Mouse (Mus musculus): Measurements from ENCODE around the gene 1520401A03Rik.
"Not testable (repeated sequence)": the region's sequence is repeated elsewhere in the genome, so short reads cannot be mapped to it uniquely, and the experiment has no call there.

1520401A03Rik gene

DNA sequence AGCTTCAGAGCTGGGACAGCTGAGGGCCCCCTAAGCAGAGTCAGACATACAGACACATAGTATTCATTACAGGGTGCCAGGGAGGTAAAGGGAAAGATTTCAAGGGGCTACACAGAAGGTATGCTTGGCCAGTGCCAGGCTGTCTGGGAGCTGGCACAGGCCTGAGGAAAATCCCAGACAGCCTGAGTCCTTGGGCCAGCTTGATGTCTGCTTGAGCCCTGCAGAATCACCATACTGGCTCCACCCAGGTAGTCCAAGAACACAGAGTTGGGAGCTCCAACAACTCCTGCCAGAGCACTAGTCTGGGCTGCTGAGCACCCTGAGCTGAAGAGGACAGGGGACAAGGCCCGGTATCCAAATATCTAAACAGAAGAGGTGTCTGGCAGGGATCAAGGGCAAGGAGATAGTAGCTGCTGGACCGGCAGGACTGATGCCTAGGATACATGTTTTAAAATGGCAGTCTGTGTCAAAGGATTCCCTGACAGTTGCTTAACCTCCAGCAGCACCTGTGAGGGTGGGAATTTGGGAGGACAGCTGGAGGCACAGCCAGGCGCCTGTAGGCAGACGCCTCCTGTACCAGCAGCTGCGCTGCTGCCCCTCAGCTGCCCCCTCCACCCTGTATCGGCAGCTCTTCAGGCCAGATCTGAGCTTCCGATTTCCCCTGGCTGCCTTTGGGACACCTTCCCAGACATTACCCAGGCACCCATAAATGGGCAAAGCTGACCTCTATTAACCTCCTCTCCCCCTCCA is at the start of gene 1520401A03Rik:
Gene 1520401A03Rik, minus strand, starts transcription at position 408 of the 750 bp plus-strand sequence.
- DNase-seq (ENCODE audit: low spot score in 2 of 2) = no peak

DNA sequence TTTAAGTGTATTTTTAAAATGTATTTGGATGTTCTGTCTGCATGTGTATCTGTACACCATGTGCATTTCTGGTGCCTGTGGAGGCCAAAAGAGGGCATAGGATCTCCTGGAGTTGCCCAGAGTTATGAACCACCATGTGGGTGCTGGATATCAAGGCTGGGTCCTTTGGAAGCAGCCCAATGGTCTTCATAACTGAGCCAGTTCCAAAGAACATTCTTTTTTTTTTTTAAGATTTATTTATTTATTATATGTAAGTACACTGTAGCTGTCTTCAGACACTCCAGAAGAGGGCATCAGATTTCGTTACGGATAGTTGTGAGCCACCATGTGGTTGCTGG is 49.6 kb upstream of the 1520401A03Rik start:
- DNase-seq (ENCODE audit: low spot score in 2 of 2) = not testable (repeated sequence)

DNA sequence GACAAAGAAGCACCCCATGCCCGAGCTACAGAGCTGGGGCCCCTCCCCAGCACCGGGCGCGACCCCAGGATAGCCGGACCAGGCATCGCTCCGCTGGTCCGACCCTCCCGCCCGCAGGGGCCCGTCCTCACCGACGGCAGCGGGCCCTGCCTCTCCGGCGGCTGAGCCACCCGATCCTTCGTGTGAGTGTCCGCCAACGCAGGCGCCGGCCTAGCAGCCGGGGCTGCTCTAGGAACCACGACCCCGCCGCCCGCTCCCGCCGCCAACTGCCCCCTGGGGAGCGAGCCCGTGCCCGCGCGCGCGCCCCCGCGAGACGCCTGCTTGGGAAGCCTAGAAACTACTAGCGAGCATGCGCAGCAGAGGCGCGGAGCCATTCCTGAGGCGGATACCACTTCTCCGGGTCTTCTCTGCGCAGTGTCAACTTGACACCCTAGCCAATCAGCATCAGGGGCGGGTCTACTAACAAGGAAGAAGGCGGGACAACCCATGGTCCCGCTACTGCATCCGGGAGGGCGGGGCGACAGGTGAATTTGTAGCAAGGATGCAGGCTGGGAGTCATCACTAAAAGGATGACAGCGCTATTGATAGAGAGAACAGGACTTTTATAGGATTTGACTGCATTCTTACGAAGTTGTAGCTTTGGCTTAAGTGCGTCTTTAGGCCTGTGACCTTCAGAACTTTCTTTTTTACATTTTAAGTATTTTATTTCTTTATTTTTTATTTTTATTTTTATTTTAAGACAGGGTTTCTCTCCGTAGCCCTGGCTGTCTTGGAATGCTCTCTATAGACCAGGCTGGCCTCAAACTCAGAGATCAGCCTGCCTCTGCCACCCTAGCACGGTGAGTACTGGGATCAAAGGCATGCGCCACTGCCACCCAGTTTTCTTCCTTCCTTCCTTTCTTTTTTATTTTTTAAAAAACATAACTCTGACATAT is 49.0 kb upstream of the 1520401A03Rik start, which contains the start of gene Flywch1:
Gene Flywch1, minus strand, starts transcription at position 319 of the 935 bp plus-strand sequence.
- peak; percentile 96 to 97 for DNase-seq (ENCODE audit: low spot score in 2 of 2)

DNA sequence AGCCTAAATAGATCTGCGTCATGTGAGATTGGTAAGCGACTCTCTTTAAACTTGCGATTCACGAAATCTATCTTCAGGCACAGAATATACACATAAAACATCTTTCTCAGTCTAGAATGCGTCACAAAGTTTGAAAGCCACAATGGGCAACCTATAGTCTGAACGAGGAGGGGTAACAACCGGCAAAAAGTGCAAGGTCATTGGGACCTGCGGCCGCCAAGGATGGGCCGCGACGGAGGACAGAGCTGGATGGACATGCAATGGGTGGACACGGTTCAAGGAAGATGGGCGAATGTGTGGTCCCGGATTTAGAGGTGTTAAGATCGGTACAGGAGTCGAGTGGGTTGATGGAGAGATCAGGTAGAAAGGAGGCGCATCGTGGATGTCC is 48.3 kb upstream of the 1520401A03Rik start:
- DNase-seq (ENCODE audit: low spot score in 2 of 2) = no peak

DNA sequence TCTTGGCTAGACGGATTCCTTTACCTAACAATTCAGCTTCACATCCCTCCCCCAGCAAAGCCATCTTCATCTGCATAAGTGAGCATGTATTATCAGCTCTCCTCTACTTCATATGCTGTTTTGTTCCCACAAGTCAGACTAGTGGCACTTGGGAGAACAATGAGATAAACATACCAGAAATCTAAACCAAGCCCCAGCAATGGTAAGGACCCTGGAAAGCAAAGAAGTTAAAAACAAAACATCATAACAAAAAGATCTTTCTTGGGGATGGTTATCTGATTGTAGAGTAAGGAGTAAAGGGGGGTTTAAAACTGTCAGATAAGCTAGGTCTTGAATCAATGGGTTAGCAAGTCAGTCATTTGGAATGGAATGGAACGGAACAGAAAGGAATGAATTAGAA is 47.9 kb upstream of the 1520401A03Rik start:
- no peak for DNase-seq (ENCODE audit: low spot score in 2 of 2)

DNA sequence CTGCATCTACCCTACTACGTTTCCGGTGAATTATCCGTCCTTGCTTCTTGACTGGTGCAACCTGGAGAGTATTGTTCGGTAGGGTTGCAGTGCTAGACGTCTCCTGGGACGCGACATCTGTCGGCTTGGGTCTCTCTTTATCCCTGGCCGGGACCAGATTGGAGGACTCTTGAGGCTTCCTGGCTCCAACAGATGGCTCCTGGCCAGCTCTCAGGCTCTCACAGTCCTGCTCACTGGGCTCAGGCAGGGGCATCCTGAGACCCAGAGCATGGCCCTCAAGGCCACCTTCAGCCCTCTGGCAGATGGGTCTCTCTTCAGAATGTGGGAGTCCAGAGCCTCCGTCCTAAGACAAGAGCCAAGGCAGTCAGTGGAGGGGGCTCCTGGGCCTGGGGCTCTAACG is 40.4 kb upstream of the 1520401A03Rik start:
- DNase-seq (ENCODE audit: low spot score in 2 of 2) = no peak

DNA sequence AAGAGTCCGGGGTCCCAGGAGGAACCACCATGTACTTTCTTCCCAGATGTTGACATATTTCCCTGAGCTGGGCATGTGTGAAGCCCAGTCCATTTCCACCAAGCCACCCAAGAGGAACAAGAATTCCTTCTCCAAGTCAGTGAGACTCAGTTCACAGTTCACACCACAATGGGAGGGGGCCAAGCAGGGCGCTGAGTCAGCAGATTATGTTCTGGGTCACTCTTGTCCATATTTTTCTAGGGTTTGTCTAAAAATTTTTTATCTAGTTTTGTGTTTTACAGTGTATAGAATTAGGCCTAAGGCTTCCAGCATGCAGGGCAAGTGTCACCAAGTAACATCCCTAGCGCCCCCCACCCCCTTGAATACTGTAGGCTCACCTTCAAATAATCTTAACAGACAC is 38.6 kb upstream of the 1520401A03Rik start:
- no peak for DNase-seq (ENCODE audit: low spot score in 2 of 2)

DNA sequence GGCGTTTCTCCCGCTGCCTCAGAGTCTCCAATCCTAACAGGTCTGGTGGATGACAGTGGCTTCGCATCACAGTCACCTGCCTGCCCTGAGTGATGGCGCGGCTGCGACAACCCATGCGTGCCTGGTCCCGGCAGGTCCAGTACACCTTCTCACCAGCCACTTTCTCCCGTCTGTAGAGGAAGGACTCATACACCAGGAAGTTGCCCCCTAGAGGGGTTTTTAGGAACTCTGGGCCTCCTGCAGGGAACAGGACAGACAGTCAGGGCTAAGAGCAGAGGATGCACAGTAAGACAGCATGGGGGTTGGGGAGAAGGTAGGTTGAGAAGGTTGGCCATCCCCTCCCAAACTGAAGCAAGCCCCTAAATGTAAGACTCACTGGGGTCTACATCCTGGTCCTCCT is 37.6 kb upstream of the 1520401A03Rik start:
- no peak for DNase-seq (ENCODE audit: low spot score in 2 of 2)

DNA sequence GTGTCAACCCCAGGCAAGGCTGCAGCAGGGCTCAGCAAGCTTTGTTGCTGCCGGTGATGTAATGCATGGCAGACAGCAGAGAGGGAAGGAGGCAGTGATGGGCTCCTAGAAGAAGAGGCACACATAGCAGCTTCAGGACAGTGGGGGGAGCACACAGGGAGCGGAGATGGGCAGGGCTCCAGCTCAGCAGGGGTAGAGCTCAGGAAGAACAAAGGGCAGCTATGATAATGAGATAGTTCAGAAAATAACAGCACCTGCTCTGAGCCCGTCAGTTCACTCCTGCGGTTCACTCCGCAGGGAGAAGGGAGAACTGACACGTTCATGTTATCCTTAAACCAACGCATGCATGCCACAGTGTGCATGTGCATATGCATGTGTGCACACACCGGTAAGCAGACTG is 36.2 kb upstream of the 1520401A03Rik start:
- DNase-seq (ENCODE audit: low spot score in 2 of 2) = no peak

DNA sequence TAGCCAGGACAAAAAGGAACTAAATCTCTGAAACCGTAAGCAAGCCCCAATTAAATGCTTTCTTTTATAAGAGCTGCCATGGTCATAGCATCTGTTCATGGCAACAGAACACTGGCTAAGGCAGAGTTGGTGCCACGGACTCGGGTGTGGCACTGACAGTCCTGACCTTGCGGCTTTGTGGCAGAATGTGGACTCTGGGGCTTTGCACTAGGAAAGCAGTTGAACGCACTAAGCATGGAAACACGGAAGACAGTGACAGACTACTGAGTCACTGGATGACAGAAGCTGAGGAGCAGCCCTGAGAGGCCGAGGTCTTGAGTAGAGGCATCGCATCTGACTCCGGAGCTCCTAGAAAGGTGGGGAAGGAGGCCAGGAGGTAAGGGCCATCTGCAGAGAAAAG is 35.0 kb upstream of the 1520401A03Rik start:
- no peak for DNase-seq (ENCODE audit: low spot score in 2 of 2)

DNA sequence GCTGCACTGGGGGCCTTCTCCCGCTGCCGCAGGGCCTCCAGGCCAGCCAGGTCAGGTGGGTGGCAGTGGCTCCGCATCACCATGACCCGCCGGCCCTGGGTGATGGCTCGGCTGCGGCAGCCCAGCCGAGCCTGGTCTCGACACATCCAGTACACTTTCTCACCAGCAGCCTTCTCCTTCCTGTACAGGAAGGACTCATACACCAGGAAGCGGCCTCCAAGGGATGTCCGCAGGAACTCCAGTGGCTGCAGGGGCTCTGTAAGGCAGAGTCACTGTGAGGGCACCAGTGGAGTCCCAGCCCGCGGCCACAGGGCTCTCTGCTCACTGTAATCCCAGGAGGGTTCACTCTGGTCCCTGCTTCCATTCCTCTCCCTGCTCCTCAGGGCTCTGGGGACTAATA is 33.1 kb upstream of the 1520401A03Rik start:
- no peak for DNase-seq (ENCODE audit: low spot score in 2 of 2)

DNA sequence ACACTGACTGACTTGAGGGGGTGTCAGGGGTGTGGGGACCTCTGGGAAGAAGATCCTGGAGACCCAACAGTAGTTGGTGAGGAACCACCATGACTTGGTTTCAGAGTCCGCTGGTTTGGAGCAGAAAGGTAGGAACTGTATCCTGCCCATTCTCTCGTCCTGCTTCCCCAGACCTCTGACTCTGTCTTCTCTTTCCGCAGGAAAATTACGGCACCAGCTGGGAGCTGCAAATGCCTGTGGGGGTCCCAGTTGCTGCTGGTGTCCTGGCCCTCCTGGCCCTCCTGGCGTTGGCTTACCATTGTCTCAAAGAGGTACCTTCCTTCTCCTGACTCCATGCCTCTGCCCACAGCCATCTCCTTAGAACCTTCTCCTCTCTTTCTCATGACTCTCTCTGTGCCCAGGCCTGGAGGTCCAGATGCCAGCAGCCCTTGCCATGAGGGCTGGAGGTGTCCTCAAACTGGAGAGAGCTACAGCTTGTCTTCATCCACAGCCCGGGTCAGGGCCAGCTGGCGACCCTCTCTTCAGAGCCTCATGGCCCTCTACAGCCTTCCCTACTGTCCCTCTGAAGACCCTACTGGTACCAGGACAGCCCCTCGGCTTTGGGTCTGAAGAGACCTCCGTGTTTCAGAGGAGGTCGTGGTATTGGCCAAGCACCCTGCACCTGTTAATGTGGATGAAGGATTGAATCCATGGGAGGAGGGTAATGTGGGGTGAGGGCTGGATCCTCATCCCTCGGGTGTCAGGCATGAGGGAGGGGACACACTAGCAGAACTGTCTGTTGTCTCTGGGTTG is 27.0 kb upstream of the 1520401A03Rik start:
- DNase-seq (ENCODE audit: low spot score in 2 of 2) = no peak

DNA sequence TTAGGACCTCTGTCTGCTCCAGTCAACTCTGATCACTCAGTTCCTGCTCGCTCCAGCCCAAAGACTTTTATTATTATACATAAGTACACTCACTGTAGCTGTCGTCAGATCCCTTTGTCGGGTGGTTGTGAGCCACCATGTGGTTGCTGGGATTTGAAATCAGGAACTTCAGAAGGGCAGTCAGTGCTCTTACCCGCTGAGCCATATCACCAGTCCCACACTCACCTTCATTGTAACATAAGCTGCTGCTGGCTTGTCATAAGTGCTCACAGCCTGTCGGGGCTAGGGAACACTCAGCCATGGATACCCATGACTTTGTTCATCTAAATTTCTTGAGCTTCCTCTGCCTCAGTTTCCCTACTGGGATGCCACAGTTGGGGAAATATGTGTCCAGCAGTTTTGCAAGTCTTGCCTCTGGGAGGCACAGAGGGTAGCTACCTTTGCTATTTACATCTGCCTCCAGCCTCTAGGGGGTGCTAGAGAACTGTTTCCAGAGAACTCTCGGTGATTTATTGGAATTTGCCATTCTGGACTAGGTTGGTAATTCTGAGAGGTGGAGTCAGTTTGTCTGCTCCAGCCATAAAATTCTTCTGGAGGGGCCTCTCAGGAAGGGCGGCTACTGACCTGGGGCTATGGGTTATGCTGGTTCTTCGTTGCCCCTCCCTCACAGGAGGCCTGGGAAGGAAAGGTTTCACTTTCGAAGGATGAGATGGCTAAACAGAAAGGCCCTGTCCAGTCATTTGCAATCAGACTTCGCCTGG is 26.2 kb upstream of the 1520401A03Rik start:
- DNase-seq (ENCODE audit: low spot score in 2 of 2) = peak; percentile 69 to 70

DNA sequence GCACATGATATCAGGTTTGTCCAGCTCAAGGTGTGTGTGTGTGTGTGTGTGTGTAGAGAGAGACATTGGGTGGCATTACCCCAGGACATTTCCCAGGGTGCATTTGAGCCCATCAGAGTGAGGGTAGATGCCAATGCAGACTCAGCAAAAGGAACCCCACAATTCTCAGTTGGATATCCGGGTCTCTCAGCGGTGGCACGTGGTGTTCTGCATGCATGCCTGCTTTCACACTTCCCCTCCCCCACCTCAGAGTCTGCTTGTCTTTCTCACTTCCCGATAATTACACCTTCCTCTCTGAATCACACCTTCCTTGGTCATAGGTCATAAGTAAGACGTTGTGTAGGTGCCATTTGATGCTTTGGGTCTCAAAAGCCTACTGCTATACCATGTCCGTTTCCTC is 25.4 kb upstream of the 1520401A03Rik start:
- DNase-seq (ENCODE audit: low spot score in 2 of 2) = no peak

DNA sequence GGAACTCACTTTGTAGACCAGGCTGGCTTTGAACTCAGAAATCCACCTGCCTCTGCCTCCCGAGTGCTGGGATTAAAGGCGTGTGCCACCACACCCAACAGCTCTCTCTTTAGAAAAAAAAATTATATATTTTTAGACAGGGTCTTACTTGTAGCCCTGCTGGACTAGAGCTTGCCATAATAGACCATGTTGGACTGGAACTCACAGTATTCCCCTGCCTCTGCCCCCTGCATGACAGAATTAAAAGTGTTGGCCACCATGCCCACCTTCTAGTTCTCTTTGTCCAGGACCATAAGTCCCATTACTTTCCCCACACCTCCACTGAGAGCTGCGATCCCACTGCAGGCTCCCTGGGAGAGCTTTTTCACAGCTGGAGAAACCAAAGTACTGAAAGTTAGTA is 24.9 kb upstream of the 1520401A03Rik start:
- DNase-seq (ENCODE audit: low spot score in 2 of 2) = no peak

DNA sequence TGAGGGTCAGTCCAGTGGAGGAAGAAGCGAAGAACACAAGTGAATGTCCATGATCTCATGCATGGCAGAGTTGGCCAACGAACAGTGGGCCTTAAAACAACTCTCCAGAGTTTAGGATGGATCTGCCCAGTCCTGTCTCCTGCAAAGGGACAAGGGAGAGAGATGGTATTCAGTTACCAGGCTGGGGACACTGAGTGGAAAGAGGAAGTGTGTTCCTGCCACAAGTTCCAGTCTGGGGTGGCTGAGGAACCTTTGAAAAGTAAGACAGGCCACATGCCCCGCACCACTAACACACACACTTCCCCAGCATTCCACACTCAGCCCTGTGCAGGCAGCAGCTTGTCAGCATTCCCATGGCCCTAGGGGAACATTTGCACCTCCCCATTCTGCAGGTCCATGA is 24.2 kb upstream of the 1520401A03Rik start:
- no peak for DNase-seq (ENCODE audit: low spot score in 2 of 2)

DNA sequence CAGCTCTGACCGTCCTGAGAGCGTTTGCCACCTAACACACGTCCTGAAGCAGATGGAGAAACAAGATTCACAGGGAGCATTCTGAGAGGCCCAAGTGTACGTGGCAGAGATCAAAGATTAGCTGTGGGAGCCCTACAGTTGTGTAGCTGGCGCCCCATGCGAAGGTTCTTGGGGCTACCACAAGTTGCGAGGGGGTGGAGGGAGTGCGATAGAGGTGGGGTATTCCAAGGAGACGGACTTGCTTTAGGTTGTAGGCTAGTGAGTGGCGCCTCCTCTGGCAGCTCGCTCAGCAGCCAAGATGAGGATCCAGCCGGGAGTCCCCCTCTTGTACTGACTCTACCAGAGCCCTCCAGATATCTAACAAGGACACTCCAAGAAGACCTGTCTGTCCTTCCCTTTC is 23.7 kb upstream of the 1520401A03Rik start:
- no peak for DNase-seq (ENCODE audit: low spot score in 2 of 2)

DNA sequence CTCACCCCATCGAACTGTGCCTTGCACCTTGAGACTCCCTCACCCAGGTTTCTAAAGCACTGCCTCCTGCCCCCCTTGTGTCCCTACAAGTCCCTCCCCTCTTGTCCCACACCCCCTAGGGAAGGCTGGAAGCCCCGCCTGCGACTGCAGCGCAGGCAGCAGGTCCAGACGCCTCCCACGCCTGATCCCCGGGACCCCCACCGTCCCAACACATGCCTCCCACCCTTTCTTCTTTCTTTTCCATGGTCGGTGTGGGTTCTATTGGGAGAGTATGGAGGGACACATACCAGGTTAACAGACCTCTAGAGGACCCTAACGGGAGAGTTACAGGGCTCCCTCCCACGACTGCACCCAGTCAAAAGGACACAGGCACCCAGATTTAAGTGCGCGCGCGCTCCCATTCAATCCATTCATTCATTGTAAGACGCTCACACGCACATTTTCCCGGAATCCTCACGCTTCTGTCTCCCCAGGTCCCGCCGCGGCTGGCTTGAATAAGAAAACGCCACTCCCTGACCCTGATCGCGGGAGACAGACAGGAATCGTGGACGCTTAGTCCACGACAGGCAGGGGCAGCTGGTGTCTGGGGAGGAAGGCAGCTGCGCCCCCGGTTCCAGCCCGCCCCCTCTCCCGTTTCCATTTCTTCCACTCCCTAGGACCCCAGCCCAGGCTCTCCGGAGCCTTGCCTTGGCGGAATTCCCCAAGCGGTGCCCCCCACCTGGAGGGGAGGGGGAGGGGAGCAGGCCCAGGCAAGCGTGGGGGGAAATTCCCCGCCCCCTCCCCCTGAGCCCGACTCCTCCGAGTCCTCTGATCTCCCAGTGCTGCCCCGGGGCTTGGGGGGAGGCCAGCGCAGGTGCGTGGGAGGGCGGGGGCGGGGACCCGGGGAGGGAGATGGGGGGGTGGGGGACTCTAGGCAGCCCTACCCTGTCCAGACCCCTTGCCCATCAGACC is 23.0 kb upstream of the 1520401A03Rik start, which contains the start of gene Kremen2:
Gene Kremen2, minus strand, starts transcription at position 533 of the 951 bp plus-strand sequence.
- DNase-seq (ENCODE audit: low spot score in 2 of 2) = no peak

DNA sequence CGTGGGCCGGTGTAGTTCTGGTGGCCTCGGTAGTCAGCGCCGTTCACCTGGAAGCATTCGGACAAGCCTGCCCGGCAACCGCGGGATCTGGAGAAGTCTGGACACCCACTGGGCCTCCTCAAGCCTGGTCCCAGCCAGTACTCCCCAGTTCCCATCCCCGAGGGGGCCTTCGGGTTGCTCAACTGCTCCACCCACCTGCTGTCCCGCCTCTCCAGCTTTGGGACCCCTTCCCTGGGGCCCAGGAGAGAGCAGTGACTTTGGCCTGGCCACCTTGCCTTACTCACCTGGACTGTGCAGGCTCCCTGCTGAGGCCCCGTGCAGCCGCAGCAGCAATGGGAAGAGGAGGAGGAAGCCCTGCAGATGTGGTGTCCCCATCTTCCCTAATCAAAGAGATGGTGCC is 22.1 kb upstream of the 1520401A03Rik start:
- DNase-seq (ENCODE audit: low spot score in 2 of 2) = no peak

DNA sequence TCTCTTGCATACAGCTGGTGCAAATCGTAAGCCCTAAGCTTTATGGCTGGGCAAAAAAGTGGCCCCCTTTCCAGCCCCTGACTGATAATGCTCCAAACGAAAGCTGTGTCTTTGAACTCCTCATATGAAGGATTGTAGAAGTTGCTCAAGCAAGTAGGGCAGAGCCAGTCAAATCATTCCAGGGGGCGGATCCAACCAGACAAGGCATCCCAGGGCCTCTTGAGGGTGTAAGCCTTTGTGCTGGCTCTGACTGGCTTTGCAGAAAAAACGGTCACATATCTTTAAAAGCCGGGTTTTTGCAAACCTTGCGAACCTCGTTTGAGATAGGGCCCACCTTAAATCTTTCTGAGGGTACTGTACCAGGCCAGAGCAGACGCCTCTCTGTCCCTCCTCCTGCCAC is 21.5 kb upstream of the 1520401A03Rik start:
- no peak for DNase-seq (ENCODE audit: low spot score in 2 of 2)

All from urinary bladder, postnatal 36 days (tissue).